Mouse (Mus musculus) kidney, postnatal 14 days (tissue): Measurements from ENCODE around the gene Kcnk7.
A peak's percentile ranks its signal among the peaks of the same experiment; 100 is the strongest.

Source experiments
- DNase-seq: peaks from one replicate; pipeline ENCODE4 v3.0.0; 2022; ENCODE audit warnings: mixed read lengths

Gene Kcnk7

GRCm38 (mm10) chr19:5726961-5727578 is 22.9 kb downstream of the Kcnk7 start:
- DNase-seq = no peak

DNA sequence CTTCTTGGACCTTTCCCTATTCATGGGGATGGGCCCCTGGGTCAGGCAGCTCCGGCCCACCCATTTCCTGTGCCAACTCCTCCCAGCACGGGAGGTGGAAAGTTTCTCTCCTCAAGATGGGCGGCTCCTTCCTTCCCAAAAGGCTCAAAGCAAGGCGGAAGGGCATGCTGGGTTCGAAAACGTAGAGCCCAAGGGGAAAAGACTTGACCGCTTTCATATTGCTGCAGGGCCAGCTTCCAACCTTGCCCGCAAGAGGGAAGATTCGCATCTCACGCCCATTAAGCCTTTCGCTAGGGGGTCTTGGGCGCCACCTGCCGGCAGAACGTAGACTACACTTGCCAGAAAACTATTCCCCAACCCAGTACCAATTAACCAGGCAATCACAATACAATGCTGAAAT is 23.5 kb downstream of the Kcnk7 start:
- peak; percentile 89 for DNase-seq

DNA sequence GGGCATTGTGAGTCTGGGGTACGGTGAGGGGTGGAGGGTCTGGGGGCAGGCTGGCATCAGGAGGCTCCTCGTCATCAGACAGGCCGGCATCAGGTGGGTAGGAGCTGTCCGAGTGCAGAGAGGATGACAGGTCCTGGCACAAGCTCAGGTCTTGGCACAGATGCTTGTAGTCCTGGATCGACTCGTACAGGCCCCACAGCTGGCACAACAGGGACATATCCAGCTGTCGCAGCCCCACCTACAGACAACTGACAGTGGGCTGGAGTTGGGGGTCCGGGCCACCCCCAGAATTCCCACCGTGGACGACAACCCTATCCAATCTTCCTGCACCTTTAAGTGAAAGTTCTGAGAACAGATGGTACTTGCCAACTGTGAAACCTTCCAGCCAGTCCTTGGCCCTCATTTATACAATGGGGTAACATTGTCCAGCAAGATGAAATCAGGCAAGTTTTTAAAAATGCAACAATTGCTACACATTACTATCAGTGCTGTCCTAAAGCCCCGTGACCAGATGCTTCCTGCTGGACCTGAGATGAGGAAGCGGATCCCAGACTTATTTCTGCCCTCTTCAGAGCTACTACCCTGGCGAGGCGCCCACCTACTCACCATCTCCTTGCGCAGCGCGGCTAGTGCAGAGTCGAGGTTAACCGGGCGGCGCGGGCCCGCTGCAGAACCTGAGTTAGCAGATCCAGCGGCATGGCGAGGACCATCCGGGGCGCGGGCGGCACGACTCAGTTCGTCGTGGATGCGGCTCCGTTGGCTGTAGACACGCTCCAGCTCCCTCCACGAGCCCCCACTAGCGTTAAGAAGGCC is 24.7 kb downstream of the Kcnk7 start:
- DNase-seq = peak; percentile 70

- DNase-seq = peak; percentile 94
These were observed 25.3 kb downstream of the Kcnk7 start, which contains the start of gene Fam89b for GRCm38 (mm10) chr19:5729444-5729815. Fam89b (minus strand) TSS chr19:5729653.

DNA sequence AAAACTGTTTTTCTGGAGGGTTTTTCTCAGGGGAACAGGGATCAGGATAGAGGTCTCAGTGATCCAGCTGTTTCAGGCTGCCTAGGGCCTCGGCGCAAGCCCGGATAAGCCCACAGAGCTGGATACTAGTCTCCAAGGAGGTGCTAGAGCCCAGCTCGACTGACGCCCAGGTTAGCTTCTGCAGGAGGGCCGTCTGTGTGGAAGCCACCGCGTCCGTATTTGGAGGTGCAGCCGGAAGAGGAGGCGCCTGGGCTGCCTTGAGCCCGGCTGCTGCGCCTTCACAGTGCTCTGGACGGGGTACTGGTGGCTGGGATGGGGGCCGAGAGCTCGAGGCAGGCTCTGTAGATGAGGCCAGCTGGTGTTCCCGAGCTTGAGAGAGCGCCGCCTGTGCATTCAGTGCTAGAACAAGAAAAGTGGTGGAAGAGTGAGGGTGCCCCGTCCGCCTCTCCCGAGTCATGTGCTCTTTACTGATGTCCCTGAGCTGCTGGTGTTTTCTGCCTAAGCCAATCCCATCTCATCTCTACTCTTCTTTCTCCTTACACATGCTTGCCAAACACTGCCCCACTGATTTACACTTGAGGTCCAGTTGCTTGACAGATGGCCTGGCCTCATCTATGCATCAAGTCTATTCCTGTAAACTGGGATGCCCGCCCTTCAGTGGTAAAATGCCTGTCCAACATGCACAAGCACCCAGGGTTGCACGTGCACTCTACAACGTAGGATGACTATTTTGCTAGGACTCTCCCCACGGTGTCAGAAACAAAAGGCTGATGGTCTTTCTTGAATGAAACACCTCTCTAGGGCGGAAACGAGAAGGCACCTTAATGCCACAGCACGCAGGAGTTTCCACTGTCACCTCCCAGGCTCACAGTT is 26.4 kb downstream of the Kcnk7 start:
- DNase-seq = no peak

DNA sequence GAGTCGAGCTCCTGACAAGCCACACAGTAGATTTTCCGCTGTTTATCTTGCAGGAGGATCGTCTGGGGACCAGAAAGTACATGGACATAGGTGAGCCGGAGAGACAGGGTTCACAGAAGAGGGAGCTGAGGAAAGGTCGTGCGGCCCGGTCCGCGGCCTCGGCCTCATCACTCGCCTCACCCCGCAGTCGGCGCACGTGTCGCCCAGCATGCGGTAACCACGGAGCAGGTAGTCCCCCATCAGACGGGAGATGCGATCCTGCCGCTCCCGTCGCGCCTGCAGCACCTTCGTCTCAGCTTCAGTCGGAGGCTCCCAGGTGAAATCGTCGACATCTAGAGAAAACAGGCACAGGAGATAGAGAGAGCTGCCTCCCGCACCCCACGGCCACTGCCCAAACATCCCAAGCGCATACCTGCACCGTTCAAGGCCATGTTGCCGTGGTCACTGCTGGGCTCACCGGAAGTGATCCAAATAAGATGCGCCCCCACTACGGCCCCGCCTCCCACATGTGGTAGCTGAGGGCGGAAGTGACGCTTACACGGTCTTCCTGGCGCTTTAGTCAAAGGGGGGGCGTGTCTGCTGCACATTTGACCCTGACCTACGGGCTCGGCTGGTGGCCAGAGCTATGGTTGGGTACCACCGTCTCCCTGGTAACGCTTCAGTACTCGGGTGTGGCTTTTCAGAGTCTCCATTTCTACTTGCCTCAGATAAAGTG is 27.3 kb downstream of the Kcnk7 start:
- peak; percentile 96 for DNase-seq

DNA sequence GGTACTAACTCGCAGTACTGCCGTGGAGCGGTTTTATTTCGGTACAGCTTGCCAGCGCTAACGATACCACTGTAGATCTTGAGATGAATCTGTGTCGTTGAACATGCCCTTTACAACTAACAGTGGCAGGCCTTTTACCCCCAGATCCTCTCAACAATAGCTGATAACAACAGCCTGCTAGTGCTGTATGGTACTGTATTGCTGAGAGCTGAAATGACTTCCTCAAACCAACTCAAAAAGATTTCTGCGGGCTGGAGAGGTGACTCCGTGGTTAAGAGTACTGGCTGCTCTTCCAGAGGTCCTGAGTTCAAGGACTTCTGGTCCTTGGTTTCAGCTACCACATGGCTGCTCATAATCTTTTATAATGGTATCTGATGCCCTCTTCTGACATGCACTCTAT is 30.2 kb downstream of the Kcnk7 start:
- DNase-seq = no peak

DNA sequence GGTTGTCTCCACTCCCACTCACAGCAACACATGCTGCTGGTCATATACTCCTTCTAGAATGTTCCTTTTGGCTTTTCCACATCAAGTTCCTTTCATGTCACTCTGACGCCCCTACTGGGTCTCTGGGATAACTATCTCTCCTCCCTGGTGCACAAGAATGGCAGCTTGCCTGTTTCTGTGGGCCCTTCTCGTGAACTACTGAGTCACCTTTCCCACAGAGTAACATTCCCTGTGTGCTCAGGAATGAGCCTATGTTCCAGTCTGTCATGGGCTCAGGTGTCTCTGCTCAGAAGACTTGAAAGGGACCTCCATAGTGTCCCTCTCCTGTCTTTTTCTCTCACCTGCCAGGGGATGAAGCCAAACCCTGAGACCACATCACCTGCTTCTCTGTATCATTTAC is 35.3 kb downstream of the Kcnk7 start:
- DNase-seq = no peak

DNA sequence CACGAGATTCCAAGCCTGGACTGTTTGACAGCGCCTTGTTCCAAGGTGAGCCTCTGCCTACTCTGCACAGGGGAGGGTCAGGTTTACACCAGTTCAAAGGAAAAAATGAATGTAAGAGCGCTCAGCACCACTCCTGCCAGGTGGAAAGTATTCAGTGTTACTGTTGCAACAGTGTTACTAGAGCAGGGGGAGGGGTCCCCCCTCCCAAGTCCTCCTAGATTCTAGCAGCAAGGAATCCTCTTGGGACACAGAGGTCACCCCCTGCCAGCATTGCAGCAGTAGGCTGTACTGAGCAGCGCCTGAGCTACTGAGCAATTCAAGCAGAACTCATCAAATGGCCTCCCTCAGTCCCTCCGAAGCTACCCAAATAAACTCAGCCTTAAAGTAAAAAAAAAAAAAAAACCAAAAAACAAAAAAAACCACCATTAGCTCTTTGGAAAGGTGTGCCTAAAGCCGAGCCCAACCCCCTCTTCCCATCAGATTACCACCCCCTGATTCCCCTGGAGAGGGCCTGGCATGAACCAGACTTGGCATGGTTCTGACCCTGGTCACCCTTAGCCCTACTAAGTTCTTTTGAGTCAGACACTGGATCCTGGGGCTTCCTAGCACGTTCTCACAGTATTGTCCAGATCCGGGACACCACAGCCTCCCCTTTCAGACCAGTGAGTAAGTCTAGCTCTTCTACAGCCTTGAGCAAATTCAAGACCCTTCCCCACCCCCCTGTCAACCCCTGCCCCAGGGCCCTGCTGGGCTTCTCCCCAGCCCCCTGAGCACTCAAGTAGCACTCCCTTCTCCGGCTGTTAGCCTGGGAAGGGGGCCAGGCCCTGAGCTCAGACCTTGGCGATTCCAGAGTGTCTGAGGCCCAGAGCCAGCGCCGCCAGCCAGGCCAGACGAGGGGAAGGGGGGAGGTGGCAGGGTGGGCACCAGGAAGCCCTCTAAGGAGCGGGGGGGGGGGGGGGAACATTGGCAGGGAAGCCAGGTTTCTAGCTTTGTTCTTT is 36.5 kb downstream of the Kcnk7 start, which contains the start of gene Ltbp3:
Gene Ltbp3 (plus strand): TSS at position 585 of the 998 bp plus-strand sequence.
- peak; percentile 67 for DNase-seq

GRCm38 (mm10) chr19:5741641-5742240 is 37.6 kb downstream of the Kcnk7 start:
- DNase-seq = peak; percentile 88

DNA sequence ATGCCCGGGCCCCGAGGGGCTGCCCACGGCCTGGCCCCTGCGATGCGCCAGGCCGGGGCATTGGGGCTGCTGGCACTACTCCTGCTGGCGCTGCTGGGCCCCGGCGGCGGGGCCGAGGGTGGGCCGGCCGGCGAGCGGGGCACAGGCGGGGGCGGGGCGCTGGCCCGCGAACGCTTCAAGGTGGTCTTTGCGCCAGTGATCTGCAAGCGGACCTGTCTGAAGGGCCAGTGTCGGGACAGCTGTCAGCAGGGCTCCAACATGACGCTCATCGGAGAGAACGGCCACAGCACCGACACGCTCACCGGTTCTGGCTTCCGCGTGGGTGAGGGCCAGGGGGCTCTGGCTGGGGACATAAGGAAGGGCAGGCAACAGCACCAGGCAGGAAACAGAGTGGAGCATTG is 38.1 kb downstream of the Kcnk7 start:
- peak; percentile 46 for DNase-seq

- DNase-seq = peak; percentile 41
These were observed 39.4 kb downstream of the Kcnk7 start for GRCm38 (mm10) chr19:5743576-5743975.

GRCm38 (mm10) chr19:5745756-5746710 is 41.9 kb downstream of the Kcnk7 start:
- DNase-seq = no peak

DNA sequence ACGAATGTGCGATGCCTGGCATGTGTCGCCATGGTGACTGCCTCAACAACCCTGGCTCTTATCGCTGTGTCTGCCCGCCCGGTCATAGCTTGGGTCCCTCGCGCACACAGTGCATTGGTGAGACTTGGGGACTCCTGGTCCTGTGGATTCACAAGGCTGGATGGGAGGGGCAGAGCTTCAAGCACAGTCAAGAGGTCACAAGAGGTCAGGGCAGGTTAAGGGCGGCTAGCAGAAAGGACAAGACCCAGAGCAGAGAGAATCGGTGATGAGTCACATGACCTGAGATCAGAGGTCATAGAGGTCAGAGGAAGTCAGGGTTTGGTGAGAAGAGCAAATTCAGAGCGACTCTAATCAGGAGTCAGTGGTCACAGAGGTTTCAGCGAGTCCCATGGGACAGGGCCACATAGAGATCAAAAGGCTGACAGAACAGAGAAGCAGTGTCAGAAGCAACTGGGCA is 42.8 kb downstream of the Kcnk7 start:
- no peak for DNase-seq

- no peak for DNase-seq
These were observed 45.3 kb downstream of the Kcnk7 start for GRCm38 (mm10) chr19:5749476-5749875.

DNA sequence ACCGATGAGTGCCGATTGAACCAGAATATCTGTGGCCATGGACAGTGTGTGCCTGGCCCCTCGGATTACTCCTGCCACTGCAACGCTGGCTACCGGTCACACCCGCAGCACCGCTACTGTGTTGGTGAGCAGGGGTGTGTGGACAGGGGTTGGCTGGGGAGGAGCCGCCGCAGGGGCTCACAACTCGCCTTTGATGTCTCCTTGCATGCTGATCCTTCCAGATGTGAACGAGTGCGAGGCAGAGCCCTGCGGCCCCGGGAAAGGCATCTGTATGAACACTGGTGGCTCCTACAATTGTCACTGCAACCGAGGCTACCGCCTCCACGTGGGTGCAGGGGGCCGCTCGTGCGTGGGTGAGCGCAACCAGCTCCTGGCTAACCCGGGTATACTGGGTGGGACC is 46.8 kb downstream of the Kcnk7 start:
- DNase-seq = no peak

DNA sequence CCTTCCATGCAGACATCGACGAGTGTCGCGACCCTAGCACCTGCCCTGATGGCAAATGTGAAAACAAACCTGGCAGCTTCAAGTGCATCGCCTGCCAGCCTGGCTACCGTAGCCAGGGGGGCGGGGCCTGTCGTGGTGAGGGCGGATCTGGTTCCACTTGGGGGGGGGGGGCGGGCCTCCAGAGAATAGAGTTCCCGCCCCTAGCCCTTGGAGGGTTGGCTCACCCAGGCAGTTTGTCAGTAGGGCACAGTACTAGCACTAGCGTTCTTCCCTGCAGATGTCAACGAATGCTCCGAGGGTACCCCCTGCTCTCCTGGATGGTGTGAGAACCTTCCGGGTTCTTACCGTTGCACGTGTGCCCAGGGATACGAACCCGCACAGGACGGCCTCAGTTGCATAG is 47.6 kb downstream of the Kcnk7 start:
- DNase-seq = peak; percentile 58

DNA sequence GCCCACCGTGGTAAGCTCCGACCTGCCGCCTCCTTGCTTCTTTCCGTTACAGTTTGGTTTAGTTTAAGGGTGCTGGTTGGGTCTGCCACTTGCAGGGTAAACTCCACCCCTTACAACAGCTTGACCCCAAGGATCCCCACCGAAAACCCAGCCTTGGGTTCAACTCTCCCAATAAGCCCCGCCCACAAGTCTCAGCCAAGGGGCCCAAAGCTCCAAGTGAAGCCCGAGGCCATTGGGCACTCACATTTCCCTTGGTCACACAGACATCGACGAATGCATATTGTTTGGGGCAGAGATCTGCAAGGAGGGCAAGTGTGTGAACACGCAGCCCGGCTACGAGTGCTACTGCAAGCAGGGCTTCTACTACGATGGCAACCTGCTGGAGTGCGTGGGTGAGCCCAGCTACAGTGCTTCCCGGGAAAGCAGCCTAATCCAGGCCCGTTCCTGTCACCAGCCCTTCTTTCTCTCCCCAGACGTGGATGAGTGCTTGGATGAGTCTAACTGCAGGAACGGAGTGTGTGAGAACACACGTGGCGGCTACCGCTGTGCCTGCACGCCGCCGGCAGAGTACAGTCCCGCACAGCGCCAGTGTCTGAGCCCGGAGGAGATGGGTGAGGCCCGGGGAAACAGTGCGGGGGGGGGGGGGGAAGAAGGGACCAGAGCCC is 52.3 kb downstream of the Kcnk7 start:
- no peak for DNase-seq
